Mouse (Mus musculus): ENCODE measurements at regions not wholly inside any gene's neighbourhood (a gene's known extent, or its start where the extent isn't known, plus 50 kb on each side); places are given as distances from the start of the nearest gene placed in this dataset.

GRCm38 (mm10) chr11:44013841-44014240 is 112.8 kb upstream of the Adra1b start:
- TF ChIP-seq CTCF (conservative IDR thresholded peaks at IDR 0.05; ENCODE audit: insufficient read depth, insufficient read length, low read depth, low read length), result no peak
- no peak for TF ChIP-seq POLR2A (IDR thresholded peaks at IDR 0.05; ENCODE audit: low read depth, low read length)
